Mouse (Mus musculus): ENCODE data around the gene Mgat4e. TPM values are rescaled to one million over a fixed set of nuclear protein-coding genes. Genes with fewer than 3 reads are reported as not detected.

Mgat4e gene
- polyA plus RNA-seq, 1 experiment from 2014 or later, result not detected

DNA sequence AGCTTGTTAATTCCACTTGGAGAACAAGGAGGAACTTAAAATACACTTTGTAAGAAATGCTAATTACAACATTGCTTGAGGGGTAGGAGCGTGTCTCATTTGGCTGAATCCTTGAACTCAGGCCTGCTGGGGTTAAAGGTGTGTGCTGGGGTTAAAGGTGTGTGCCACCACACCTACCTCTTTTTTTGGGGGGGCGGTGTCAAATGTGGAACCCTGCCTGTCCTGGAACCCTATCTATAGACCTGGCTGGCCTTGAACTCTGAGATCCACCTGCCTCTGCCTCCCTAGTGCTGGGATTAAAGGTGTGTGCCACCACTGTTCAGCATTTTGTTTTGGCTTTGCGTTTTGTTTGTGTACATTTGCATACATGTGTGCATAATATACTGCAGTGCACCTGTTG is 14.2 kb upstream of the Mgat4e start:
- H3K4me2 ChIP-seq, result no peak overlapping the region

GRCm38 (mm10) chr1:134562457-134562856 is 13.0 kb upstream of the Mgat4e start:
- H3K9ac ChIP-seq, result peak overlapping the region; percentile 100; the same call in 1 of the 2 replicates
- H3K27ac ChIP-seq, result 0 out of 2 replicates have a peak overlapping the region, but pooled peaks have one; percentile 6

More for the DNA sequence above, 14.2 kb upstream of the Mgat4e start:
- WGBS, result 81% methylated on average over 3 of the region's 3 CpGs
- Histone ChIP-seq H3K9ac (no peak overlapping the region), H3K36me3 (replicated peaks) (no peaks in the 10 kb centered on the region), H3K4me1 (peaks cover 52% of the 10 kb centered on the region), H3K27ac (no peak overlapping the region), H3K27me3 (replicated peaks) (no peaks in the 10 kb centered on the region), H3K4me3 (no peak overlapping the region), H3K9me3 (no peaks in the 10 kb centered on the region)
- no peak for ATAC-seq (replicated peaks)

GRCm38 (mm10) chr1:134561770-134562143 is 12.3 kb upstream of the Mgat4e start:
- WGBS, result 4% methylated on average over 7 of the region's 7 CpGs
- Histone ChIP-seq H3K4me2 (peak overlapping the region; percentile 66), H3K9ac (peak overlapping the region; percentile 100), H3K27me3 (replicated peaks) (no peaks in the 10 kb centered on the region), H3K4me1 (peaks cover 48% of the 10 kb centered on the region), H3K4me3 (peak overlapping the region; percentile 100), H3K27ac (peak overlapping the region; percentile 95), H3K9me3 (no peaks in the 10 kb centered on the region), H3K36me3 (replicated peaks) (no peaks in the 10 kb centered on the region)
- ATAC-seq (replicated peaks), result no peak

More at GRCm38 (mm10) chr1:134562457-134562856, 13.0 kb upstream of the Mgat4e start:
- ATAC-seq (replicated peaks), result no peak
- Histone ChIP-seq H3K36me3 (replicated peaks) (no peaks in the 10 kb centered on the region), H3K4me1 (peaks cover 44% of the 10 kb centered on the region), H3K4me3 (peak overlapping the region; percentile 100), H3K27me3 (replicated peaks) (no peaks in the 10 kb centered on the region), H3K4me2 (peak overlapping the region; percentile 66), H3K9me3 (no peaks in the 10 kb centered on the region)

GRCm38 (mm10) chr1:134560801-134561769 is 11.6 kb upstream of the Mgat4e start:
- peak; percentile 34 for ATAC-seq (replicated peaks)
- H3K27ac ChIP-seq, result peak overlapping the region; percentile 95
- no peaks in the 10 kb centered on the region for H3K27me3 ChIP-seq (replicated peaks)
- H3K9ac ChIP-seq, result peak overlapping the region; percentile 100
- WGBS, result under 1% methylated on average over 65 of the region's 76 CpGs
- H3K4me1 ChIP-seq, result peaks cover 42% of the 10 kb centered on the region
- H3K36me3 ChIP-seq (replicated peaks), result no peaks in the 10 kb centered on the region
- H3K4me3 ChIP-seq, result peak overlapping the region; percentile 100
- peak overlapping the region; percentile 66 for H3K4me2 ChIP-seq
- no peaks in the 10 kb centered on the region for H3K9me3 ChIP-seq

- peak overlapping the region; percentile 100 for H3K9ac ChIP-seq
- H3K9me3 ChIP-seq, result no peaks in the 10 kb centered on the region
- H3K4me3 ChIP-seq, result peak overlapping the region; percentile 100
- peak overlapping the region; percentile 95 for H3K27ac ChIP-seq
- no peaks in the 10 kb centered on the region for H3K36me3 ChIP-seq (replicated peaks)
- WGBS, result under 1% methylated on average over 49 of the region's 50 CpGs
- no peaks in the 10 kb centered on the region for H3K27me3 ChIP-seq (replicated peaks)
- peaks cover 40% of the 10 kb centered on the region for H3K4me1 ChIP-seq
- peak; percentile 13 for ATAC-seq (replicated peaks)
- H3K4me2 ChIP-seq, result peak overlapping the region; percentile 66
These were observed 10.9 kb upstream of the Mgat4e start for GRCm38 (mm10) chr1:134560396-134560795.

GRCm38 (mm10) chr1:134559976-134560375 is 10.5 kb upstream of the Mgat4e start, which contains the start of gene Kdm5b:
Kdm5b (plus strand) TSS chr1:134560171.
- peak within 1 kb of the TSS; percentile 66 for H3K4me2 ChIP-seq
- H3K9me3 ChIP-seq, result no peaks in the 10 kb centered on the region
- peak within 1 kb of the TSS; percentile 100 for H3K9ac ChIP-seq
- H3K4me3 ChIP-seq, result peak within 1 kb of the TSS; percentile 100
- no peaks in the 10 kb centered on the region for H3K27me3 ChIP-seq (replicated peaks)
- ATAC-seq (replicated peaks), result peak; percentile 29
- under 1% methylated on average over 33 of the region's 34 CpGs for WGBS
- peak within 1 kb of the TSS; percentile 95 for H3K27ac ChIP-seq
- H3K4me1 ChIP-seq, result peaks cover 37% of the 10 kb centered on the region
- no peaks in the 10 kb centered on the region for H3K36me3 ChIP-seq (replicated peaks)

DNA sequence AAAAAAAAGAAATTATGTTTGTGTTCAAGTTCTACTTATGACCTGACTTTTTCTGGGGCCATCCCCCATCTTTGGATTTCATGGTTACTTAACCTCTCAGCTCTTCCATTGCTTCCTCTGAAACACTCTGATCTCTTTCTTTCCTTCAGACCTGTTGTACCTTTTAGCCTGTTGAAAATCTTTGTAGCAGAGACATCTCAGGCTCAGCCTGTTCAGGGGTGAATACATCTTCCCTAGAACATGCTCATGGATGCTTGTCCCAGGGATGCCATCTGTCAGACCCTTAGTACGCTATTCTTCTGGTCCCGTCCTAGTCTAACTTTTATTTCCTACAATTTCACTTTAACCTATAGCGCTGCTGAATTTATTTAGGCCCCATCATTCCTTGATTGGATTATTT is 9.7 kb upstream of the Mgat4e start:
- no peak overlapping the region for H3K9ac ChIP-seq
- peak overlapping the region; percentile 95; the same call in 1 of the 2 replicates for H3K27ac ChIP-seq
- no peak for ATAC-seq (replicated peaks)
- H3K4me2 ChIP-seq, result no peak overlapping the region
- H3K36me3 ChIP-seq (replicated peaks), result no peaks in the 10 kb centered on the region
- H3K4me3 ChIP-seq, result no peak overlapping the region; the same call in 1 of the 2 replicates
- H3K4me1 ChIP-seq, result peaks cover 37% of the 10 kb centered on the region
- H3K27me3 ChIP-seq (replicated peaks), result no peaks in the 10 kb centered on the region
- 76% methylated on average over 3 of the region's 3 CpGs for WGBS
- no peaks in the 10 kb centered on the region for H3K9me3 ChIP-seq

GRCm38 (mm10) chr1:134558511-134558910 is 9.0 kb upstream of the Mgat4e start:
- ATAC-seq (replicated peaks), result no peak
- no peak overlapping the region for H3K9ac ChIP-seq
- peaks cover 31% of the 10 kb centered on the region for H3K4me1 ChIP-seq
- H3K36me3 ChIP-seq (replicated peaks), result no peaks in the 10 kb centered on the region
- 33% methylated on average over 5 of the region's 5 CpGs for WGBS
- no peaks in the 10 kb centered on the region for H3K27me3 ChIP-seq (replicated peaks)
- H3K4me3 ChIP-seq, result no peak overlapping the region
- no peak overlapping the region for H3K27ac ChIP-seq
- H3K9me3 ChIP-seq, result no peaks in the 10 kb centered on the region
- no peak overlapping the region for H3K4me2 ChIP-seq

DNA sequence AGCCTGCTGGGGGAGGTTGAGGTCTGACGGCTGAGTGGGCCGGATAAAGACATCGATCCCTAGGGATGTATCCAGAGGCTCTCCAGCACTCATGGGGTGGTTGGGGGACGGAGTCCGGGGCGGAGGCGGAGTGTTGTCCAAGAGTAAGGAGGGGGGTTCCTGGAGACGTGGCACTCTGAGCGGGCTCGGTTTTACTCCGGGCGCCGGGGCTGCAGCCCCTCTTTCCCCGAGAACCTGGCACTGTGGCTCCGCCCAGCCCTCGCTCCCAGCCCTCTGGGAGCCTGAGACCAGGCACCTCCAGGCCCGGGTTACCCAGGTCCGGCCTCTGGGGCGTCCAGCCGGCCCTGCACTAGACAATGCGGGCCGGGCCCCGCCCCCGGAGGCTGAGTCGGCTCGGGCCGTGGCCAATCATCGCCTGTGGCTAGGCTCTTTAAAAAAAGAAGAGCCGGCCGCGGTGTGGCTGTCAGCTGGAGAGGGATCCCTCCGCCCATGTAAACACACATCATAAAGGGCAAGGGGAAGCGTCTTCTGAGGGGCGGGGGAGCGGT is 7.3 kb upstream of the Mgat4e start:
- H3K4me2 ChIP-seq, result peak overlapping the region; percentile 79
- WGBS, result under 1% methylated on average over 35 of the region's 35 CpGs
- H3K4me1 ChIP-seq, result peaks cover 17% of the 10 kb centered on the region
- no peaks in the 10 kb centered on the region for H3K36me3 ChIP-seq (replicated peaks)
- H3K27ac ChIP-seq, result peak overlapping the region; percentile 95
- peak; percentile 95 for ATAC-seq (replicated peaks)
- H3K9ac ChIP-seq, result peak overlapping the region; percentile 74
- no peaks in the 10 kb centered on the region for H3K27me3 ChIP-seq (replicated peaks)
- H3K4me3 ChIP-seq, result peak overlapping the region; percentile 64
- no peaks in the 10 kb centered on the region for H3K9me3 ChIP-seq

DNA sequence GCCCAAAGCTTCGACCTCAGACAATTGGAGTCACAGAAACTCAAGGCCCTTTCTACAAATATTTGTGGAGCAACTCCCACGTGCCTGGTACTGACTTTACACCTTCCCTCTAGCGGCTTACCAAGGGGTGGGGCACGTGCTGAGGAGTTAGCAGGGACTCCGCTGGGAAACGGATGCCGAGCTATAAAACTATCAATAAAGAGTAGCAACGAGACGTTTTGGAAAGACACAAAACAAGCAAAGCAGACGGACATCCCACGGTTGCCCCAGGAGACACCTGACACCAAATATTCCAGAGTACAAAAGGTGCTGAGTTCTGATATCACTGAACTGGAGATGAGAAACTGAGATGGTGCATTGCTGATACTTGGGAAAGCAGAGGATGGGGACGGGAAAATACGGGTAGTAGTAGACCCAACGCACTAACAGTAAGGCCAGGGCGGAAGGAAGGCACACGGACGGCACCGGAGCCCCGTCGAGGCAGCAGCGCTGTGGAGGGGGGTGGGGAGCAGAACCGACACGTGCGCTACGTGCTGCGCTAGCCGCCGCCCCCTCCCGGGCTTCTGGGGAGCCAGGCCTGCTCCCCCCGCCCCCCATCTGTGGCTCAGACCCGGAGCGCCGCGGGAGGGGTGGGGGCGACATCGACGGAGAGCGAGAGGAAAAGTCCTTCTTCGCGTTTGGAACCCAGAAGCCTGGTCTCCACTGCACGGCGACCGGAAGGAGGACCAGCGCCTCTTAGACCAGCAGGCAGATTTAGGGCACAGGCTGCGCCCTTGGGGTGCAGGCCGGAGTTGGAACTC is 6.6 kb upstream of the Mgat4e start:
- peaks cover 17% of the 10 kb centered on the region for H3K4me1 ChIP-seq
- H3K9me3 ChIP-seq, result no peaks in the 10 kb centered on the region
- ATAC-seq (replicated peaks), result peak; percentile 58
- H3K4me3 ChIP-seq, result peak overlapping the region; percentile 64
- no peaks in the 10 kb centered on the region for H3K36me3 ChIP-seq (replicated peaks)
- H3K4me2 ChIP-seq, result peak overlapping the region; percentile 79
- H3K27me3 ChIP-seq (replicated peaks), result no peaks in the 10 kb centered on the region
- peak overlapping the region; percentile 74 for H3K9ac ChIP-seq
- H3K27ac ChIP-seq, result peak overlapping the region; percentile 95
- under 1% methylated on average over 46 of the region's 46 CpGs for WGBS

DNA sequence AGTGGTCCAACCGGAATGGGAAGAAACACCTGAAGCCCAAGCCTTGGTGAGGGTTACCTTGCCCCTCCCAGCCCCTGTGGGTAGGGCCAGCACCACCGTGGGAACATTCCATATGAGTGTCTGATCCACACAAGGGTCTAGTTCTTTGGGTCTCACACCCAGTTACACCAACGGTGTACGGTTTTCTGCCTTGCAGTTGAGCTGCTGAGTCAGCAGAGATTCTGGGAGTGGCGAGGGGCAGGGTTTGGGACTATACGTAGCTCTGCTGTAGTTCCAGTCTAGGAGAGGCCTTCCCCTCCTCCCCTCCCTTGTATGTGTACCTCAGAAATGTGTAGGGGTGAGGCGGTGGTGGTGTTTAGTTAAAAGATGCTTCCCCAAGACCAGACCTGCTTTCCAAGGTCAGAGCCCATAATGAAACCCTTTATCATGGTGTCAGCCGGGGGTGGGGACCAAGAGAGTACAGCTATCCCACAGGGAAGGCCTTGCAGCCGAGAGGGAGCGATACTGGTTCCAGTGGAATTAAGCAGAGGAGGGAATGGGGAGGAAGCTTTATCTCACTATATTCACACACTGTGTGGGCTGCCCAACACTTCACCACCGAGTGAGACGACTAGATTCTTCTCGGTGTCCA is 5.9 kb upstream of the Mgat4e start:
- Histone ChIP-seq H3K4me2 (peak overlapping the region; percentile 79), H3K36me3 (replicated peaks) (no peaks in the 10 kb centered on the region), H3K27ac (0 out of 2 replicates have a peak overlapping the region, but pooled peaks have one; percentile 95), H3K9me3 (no peaks in the 10 kb centered on the region), H3K4me3 (peak overlapping the region; percentile 64; the same call in 1 of the 2 replicates), H3K4me1 (peaks cover 17% of the 10 kb centered on the region), H3K9ac (no peak overlapping the region), H3K27me3 (replicated peaks) (no peaks in the 10 kb centered on the region)
- no peak for ATAC-seq (replicated peaks)
- 32% methylated on average over 13 of the region's 13 CpGs for WGBS
